In the genomic region with DNA sequence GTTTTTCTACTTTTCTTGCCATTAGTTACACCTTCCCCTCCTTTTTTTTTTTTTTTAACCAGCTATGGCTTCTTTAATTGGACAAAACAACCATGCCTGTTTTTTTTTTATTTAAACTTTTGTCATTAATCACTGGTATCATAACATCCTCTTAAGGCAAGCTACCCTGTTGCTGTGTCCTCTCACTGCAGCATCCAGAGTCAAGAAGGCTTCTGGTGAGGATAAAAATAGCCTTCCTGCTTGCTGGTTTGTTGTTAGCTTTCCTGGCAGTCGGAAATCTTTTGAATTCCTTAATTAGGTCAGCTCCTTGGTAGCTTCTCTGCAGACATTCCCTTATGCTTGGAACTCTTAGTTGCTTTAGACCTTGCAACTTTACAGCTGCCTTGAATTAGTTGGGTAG, we compare ENCODE assay signal across 11 mouse cellular contexts. TPM values are rescaled to one million over a fixed set of nuclear protein-coding genes. Genes with fewer than 3 reads are reported as not detected.
A peak's percentile ranks its signal among the peaks of the same experiment; 100 is the strongest.
DNase-seq lines count a peak whose midpoint lies in the region; ATAC-seq and TF ChIP-seq lines count a peak whose summit lies in the region.
"Had no signal": no experiment of that assay in that cellular context is flagged by ENCODE, and none has a peak within 500 bp of the region (broad histone marks: within the 10 kb centered on the region; RNA-seq: fewer than 3 reads in every experiment).

No protein-coding gene starts in this region.

- H3K27me3 ChIP-seq in kidney, adult 2 months (replicated peaks; ENCODE audit: control insufficient read depth, insufficient read depth, low read length), result no peaks in the 10 kb centered on the region
- H3K27me3 ChIP-seq in limb, embryonic 14.5 days (ENCODE audit: control insufficient read depth, insufficient read depth, low read length), result no peaks in the 10 kb centered on the region
- H3K27me3 ChIP-seq: embryonic facial prominence, embryonic 13.5 days; neural tube, embryonic 12.5 days had no signal

- no peaks in the 10 kb centered on the region for H3K9me3 ChIP-seq in limb, embryonic 14.5 days (ENCODE audit: control insufficient read depth, low read length)
- H3K9me3 ChIP-seq: embryonic facial prominence, embryonic 13.5 days; G1E; neural tube, embryonic 12.5 days had no signal

- peak overlapping the region; percentile 51; the same call in 1 of the 2 replicates for H3K27ac ChIP-seq in kidney, adult 2 months (ENCODE audit: insufficient read depth, low read depth, low read length)
- H3K27ac ChIP-seq in bone marrow macrophage, adult 2 months (ENCODE audit: insufficient read depth, low read depth, low read length), result peak overlapping the region; percentile 52; the same call in 1 of the 2 replicates
- H3K27ac ChIP-seq in embryonic fibroblast, embryonic 13.5 days (ENCODE audit: insufficient read depth, low read length), result peak overlapping the region; percentile 49
- H3K27ac ChIP-seq in limb, embryonic 14.5 days (replicated peaks; ENCODE audit: low read depth, low read length), result peak overlapping the region; percentile 43; the same call in 1 of the 2 replicates
- H3K27ac ChIP-seq: neural tube, embryonic 12.5 days had no signal

- H3K4me2 ChIP-seq in limb, embryonic 14.5 days (replicated peaks; ENCODE audit: low read depth, low read length, severe bottlenecking), result no peak overlapping the region
- H3K4me2 ChIP-seq: embryonic facial prominence, embryonic 13.5 days; neural tube, embryonic 12.5 days had no signal

- H3K4me1 ChIP-seq in kidney, adult 2 months (ENCODE audit: control insufficient read depth, insufficient read depth, low read length), result peaks cover 23% of the 10 kb centered on the region
- H3K4me1 ChIP-seq in bone marrow macrophage, adult 2 months (ENCODE audit: control insufficient read depth, insufficient read depth, low read length), result peaks cover 44% of the 10 kb centered on the region
- H3K4me1 ChIP-seq in embryonic fibroblast, embryonic 13.5 days (ENCODE audit: control insufficient read depth, insufficient read depth, low read length), result peaks cover 4% of the 10 kb centered on the region
- no peaks in the 10 kb centered on the region for H3K4me1 ChIP-seq in limb, embryonic 14.5 days (ENCODE audit: control insufficient read depth, insufficient read depth, low read length)
- H3K4me1 ChIP-seq: neural tube, embryonic 12.5 days had no signal

- H3K4me3 ChIP-seq in kidney, adult 2 months (ENCODE audit: insufficient read depth, low read depth, low read length), result no peak overlapping the region
- H3K4me3 ChIP-seq in bone marrow macrophage, adult 2 months (ENCODE audit: insufficient read depth, low read length), result no peak overlapping the region
- H3K4me3 ChIP-seq in embryonic fibroblast, embryonic 13.5 days (ENCODE audit: insufficient read depth, low read length), result no peak overlapping the region
- no peak overlapping the region for H3K4me3 ChIP-seq in limb, embryonic 14.5 days (replicated peaks; ENCODE audit: low read length)
- H3K4me3 ChIP-seq: embryonic facial prominence, embryonic 13.5 days; neural tube, embryonic 12.5 days had no signal

- WGBS in kidney, adult 2 months, result 0% methylated on average over 1 of the region's 1 CpGs
- WGBS in limb, embryonic 14.5 days, result 9% methylated on average over 1 of the region's 1 CpGs

- ATAC-seq in limb, embryonic 14.5 days (ENCODE audit: low FRiP score, low read depth), result no peak

- no peak overlapping the region for H3K9ac ChIP-seq in limb, embryonic 14.5 days (ENCODE audit: low read depth, low read length, severe bottlenecking)
- H3K9ac ChIP-seq: embryonic facial prominence, embryonic 13.5 days; neural tube, embryonic 12.5 days had no signal

- peaks cover 5% of the 10 kb centered on the region for H3K36me3 ChIP-seq in kidney, adult 2 months (ENCODE audit: control insufficient read depth, insufficient read depth, low read length)
- no peaks in the 10 kb centered on the region for H3K36me3 ChIP-seq in limb, embryonic 14.5 days (ENCODE audit: control insufficient read depth, insufficient read depth, low read length)
- H3K36me3 ChIP-seq: embryonic facial prominence, embryonic 13.5 days; neural tube, embryonic 12.5 days had no signal

- DNase-seq in kidney, adult 2 months, result peak; percentile 76
- no peak for DNase-seq in kidney, postnatal 4 days
- DNase-seq in limb, embryonic 14.5 days (ENCODE audit: low spot score), result peak; percentile 20
- no peak for DNase-seq in spleen, postnatal 10 days (ENCODE audit: low spot score in 2 of 2)
- DNase-seq in cerebellum, postnatal 14 days, result no peak
- DNase-seq: thymus, postnatal 36 days had no signal

- no peak for TF ChIP-seq CTCF in kidney, adult 2 months (conservative IDR thresholded peaks at IDR 0.05; ENCODE audit: insufficient read depth, insufficient read length, low read depth, low read length)
- no peak for TF ChIP-seq CTCF in bone marrow macrophage, adult 2 months (IDR thresholded peaks at IDR 0.05; ENCODE audit: low read depth, low read length)
- TF ChIP-seq CTCF in embryonic fibroblast, embryonic 13.5 days (IDR thresholded peaks at IDR 0.05; ENCODE audit: borderline replicate concordance, insufficient read depth, low read length), result no peak

- no peak for TF ChIP-seq POLR2A in kidney, adult 2 months (IDR thresholded peaks at IDR 0.05; ENCODE audit: low read depth, low read length)
- no peak for TF ChIP-seq POLR2A in bone marrow macrophage, adult 2 months (IDR thresholded peaks at IDR 0.05; ENCODE audit: borderline replicate concordance, low read depth, low read length)
- no peak for TF ChIP-seq POLR2A in embryonic fibroblast, embryonic 13.5 days (IDR thresholded peaks at IDR 0.05; ENCODE audit: low read depth, low read length)
- no peak for TF ChIP-seq POLR2A in limb, embryonic 14.5 days (IDR thresholded peaks at IDR 0.05; ENCODE audit: borderline replicate concordance, extremely low read depth, insufficient read depth, insufficient read length)

RNA-seq across cellular contexts. Expression of a gene that starts 28.7 kb away (rescaled TPM):
- polyA plus RNA-seq in kidney, adult 2 months (2012; rRNA removed), result 27.2 and 30.0 TPM in 2 replicates
- 43.4 and 46.6 TPM in 2 replicates for polyA plus RNA-seq in bone marrow macrophage, adult 2 months (2012; ENCODE audit: insufficient read depth, insufficient read length, missing spikeins)
- 19.5 and 21.8 TPM in 2 replicates for polyA plus RNA-seq in embryonic fibroblast, embryonic 13.5 days (2011; ENCODE audit: insufficient read length, low read depth, missing spikeins)
- 6.5 and 7.5 TPM in 2 replicates for polyA plus RNA-seq in limb, embryonic 14.5 days (2012; rRNA removed)
- polyA plus RNA-seq in limb, embryonic 14.5 days (2014; fragmentation: Nextera tagmentation; extraction: Ambion mirVana), result 4.9 and 5.1 TPM in 2 replicates

Comparison
In these comparisons a context has a peak if more than half of its experiments do, and no peak if none do; other contexts are left out.
1. DNase-seq: peak in kidney, adult 2 months (single experiment) and limb, embryonic 14.5 days (single experiment); none in kidney, postnatal 4 days (0 of 2), spleen, postnatal 10 days (0 of 2) and cerebellum, postnatal 14 days (0 of 2).
2. Peak in every context shown above with its lines, with median percentiles within 50 percentile points of each other: H3K27ac ChIP-seq.